Mouse (Mus musculus): ENCODE measurements around the gene Itga9. TPM values are rescaled to one million over a fixed set of nuclear protein-coding genes. Genes with fewer than 3 reads are reported as not detected.

Itga9 gene
- polyA plus RNA-seq, 1 experiment: 9.0 TPM

- Histone ChIP-seq H3K36me3 (ENCODE audit: control insufficient read depth, insufficient read depth, low read length) (no peaks in the 10 kb centered on the region), H3K4me1 (replicated peaks; ENCODE audit: control insufficient read depth, insufficient read depth, low read length) (no peaks in the 10 kb centered on the region), H3K4me3 (ENCODE audit: control insufficient read depth, insufficient read depth, low read length) (no peak overlapping the region), H3K27ac (ENCODE audit: control insufficient read depth, insufficient read depth, low read length) (no peak overlapping the region), H3K27me3 (ENCODE audit: control insufficient read depth, insufficient read depth, low read length) (no peaks in the 10 kb centered on the region)
- WGBS: 96% methylated on average over 12 of the region's 12 CpGs
- no peak for DNase-seq
- TF ChIP-seq POLR2A (IDR thresholded peaks at IDR 0.05; ENCODE audit: control insufficient read depth, extremely low read depth, insufficient read depth, low read length, poor library complexity) (no peak), CTCF (IDR thresholded peaks at IDR 0.05; ENCODE audit: borderline replicate concordance, control insufficient read depth, extremely low read depth, insufficient read depth, low read length, poor library complexity) (no peak)
Observed at GRCm38 (mm10) chr9:118939831-118940230, 333.3 kb downstream of the Itga9 start.

- Histone ChIP-seq H3K27ac (ENCODE audit: control insufficient read depth, insufficient read depth, low read length) (no peak overlapping the region), H3K4me3 (ENCODE audit: control insufficient read depth, insufficient read depth, low read length) (no peak overlapping the region), H3K4me1 (replicated peaks; ENCODE audit: control insufficient read depth, insufficient read depth, low read length) (no peaks in the 10 kb centered on the region), H3K27me3 (ENCODE audit: control insufficient read depth, insufficient read depth, low read length) (no peaks in the 10 kb centered on the region), H3K36me3 (ENCODE audit: control insufficient read depth, insufficient read depth, low read length) (no peaks in the 10 kb centered on the region)
- DNase-seq: no peak
- TF ChIP-seq CTCF (IDR thresholded peaks at IDR 0.05; ENCODE audit: borderline replicate concordance, control insufficient read depth, extremely low read depth, insufficient read depth, low read length, poor library complexity): no peak
- TF ChIP-seq POLR2A (IDR thresholded peaks at IDR 0.05; ENCODE audit: control insufficient read depth, extremely low read depth, insufficient read depth, low read length, poor library complexity): no peak
- WGBS: 93% methylated on average over 12 of the region's 12 CpGs
Observed at GRCm38 (mm10) chr9:118940591-118941207, 334.2 kb downstream of the Itga9 start.

DNA sequence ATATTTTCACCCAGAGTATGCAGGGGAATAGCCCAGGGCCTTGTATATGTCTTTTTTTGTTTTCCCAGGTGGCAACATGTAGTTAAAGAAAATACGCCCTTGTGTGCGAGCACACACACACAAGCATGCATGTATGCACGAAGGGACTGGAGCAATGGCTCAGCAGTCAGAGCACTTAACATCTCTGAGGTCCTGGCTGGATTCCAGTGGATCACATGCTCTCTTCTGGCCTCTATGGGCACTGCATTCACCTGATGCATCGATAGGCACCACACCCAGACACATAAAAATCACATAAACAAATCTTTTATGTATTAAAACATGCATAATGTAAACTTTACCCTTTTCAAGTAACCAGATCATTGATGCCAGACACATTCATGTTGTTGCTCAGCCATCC, 335.5 kb downstream of the Itga9 start:
- Histone ChIP-seq H3K4me3 (ENCODE audit: control insufficient read depth, insufficient read depth, low read length) (no peak overlapping the region), H3K27ac (ENCODE audit: control insufficient read depth, insufficient read depth, low read length) (no peak overlapping the region), H3K36me3 (ENCODE audit: control insufficient read depth, insufficient read depth, low read length) (no peaks in the 10 kb centered on the region), H3K4me1 (replicated peaks; ENCODE audit: control insufficient read depth, insufficient read depth, low read length) (no peaks in the 10 kb centered on the region), H3K27me3 (ENCODE audit: control insufficient read depth, insufficient read depth, low read length) (no peaks in the 10 kb centered on the region)
- TF ChIP-seq CTCF (IDR thresholded peaks at IDR 0.05; ENCODE audit: borderline replicate concordance, control insufficient read depth, extremely low read depth, insufficient read depth, low read length, poor library complexity) (no peak), POLR2A (IDR thresholded peaks at IDR 0.05; ENCODE audit: control insufficient read depth, extremely low read depth, insufficient read depth, low read length, poor library complexity) (no peak)
- DNase-seq: no peak
- 97% methylated on average over 4 of the region's 4 CpGs for WGBS

DNA sequence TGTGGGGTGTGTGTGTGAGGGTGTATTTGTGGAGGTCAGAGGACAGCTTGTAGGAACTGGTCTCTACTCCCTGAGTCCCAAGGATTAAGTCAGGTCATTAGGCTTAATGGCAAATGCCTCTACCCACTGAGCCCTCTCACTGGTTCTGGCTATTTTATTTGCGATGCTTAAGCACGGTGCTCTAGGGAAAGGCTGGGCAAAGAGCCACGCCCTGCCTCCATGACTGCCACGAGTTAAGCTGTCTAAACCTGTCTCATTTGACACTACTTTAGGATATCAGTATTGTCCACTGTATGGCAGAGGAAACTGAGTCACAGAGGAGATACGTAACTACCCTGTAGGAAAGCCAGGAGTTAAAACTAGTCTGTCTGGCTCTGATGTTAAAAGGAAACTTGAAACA, 337.5 kb downstream of the Itga9 start:
- DNase-seq: no peak
- H3K4me1 ChIP-seq (replicated peaks; ENCODE audit: control insufficient read depth, insufficient read depth, low read length): no peaks in the 10 kb centered on the region
- no peak overlapping the region for H3K27ac ChIP-seq (ENCODE audit: control insufficient read depth, insufficient read depth, low read length)
- no peak overlapping the region for H3K4me3 ChIP-seq (ENCODE audit: control insufficient read depth, insufficient read depth, low read length)
- WGBS: 89% methylated on average over 5 of the region's 5 CpGs
- H3K36me3 ChIP-seq (ENCODE audit: control insufficient read depth, insufficient read depth, low read length): no peaks in the 10 kb centered on the region
- TF ChIP-seq POLR2A (IDR thresholded peaks at IDR 0.05; ENCODE audit: control insufficient read depth, extremely low read depth, insufficient read depth, low read length, poor library complexity) (no peak), CTCF (IDR thresholded peaks at IDR 0.05; ENCODE audit: borderline replicate concordance, control insufficient read depth, extremely low read depth, insufficient read depth, low read length, poor library complexity) (no peak)
- no peaks in the 10 kb centered on the region for H3K27me3 ChIP-seq (ENCODE audit: control insufficient read depth, insufficient read depth, low read length)

DNA sequence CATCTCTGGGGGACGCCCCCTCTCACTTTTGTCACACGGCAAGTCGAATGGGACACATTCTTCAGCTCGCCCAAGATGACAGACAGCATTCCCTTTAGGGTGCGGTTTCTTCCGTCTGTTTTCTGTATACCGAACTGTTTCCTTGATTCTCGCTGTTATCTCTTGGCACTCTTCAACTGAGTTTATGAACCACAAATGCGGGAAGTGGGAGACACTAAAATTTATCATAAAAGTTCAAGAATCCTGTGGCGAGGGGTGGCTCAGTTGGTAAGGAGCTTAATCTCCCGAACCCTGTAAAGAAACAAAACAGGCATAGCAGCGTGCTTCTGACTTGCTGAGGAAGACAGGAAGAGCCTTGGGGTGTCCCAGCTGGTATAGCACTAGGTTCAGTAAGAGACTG, 337.9 kb downstream of the Itga9 start:
- Histone ChIP-seq H3K36me3 (ENCODE audit: control insufficient read depth, insufficient read depth, low read length) (no peaks in the 10 kb centered on the region), H3K4me1 (replicated peaks; ENCODE audit: control insufficient read depth, insufficient read depth, low read length) (no peaks in the 10 kb centered on the region), H3K27me3 (ENCODE audit: control insufficient read depth, insufficient read depth, low read length) (no peaks in the 10 kb centered on the region), H3K27ac (ENCODE audit: control insufficient read depth, insufficient read depth, low read length) (no peak overlapping the region), H3K4me3 (ENCODE audit: control insufficient read depth, insufficient read depth, low read length) (no peak overlapping the region)
- TF ChIP-seq POLR2A (IDR thresholded peaks at IDR 0.05; ENCODE audit: control insufficient read depth, extremely low read depth, insufficient read depth, low read length, poor library complexity): no peak
- no peak for TF ChIP-seq CTCF (IDR thresholded peaks at IDR 0.05; ENCODE audit: borderline replicate concordance, control insufficient read depth, extremely low read depth, insufficient read depth, low read length, poor library complexity)
- DNase-seq: no peak
- 92% methylated on average over 12 of the region's 12 CpGs for WGBS

- DNase-seq: no peak
- Histone ChIP-seq H3K27ac (ENCODE audit: control insufficient read depth, insufficient read depth, low read length) (no peak overlapping the region), H3K4me3 (ENCODE audit: control insufficient read depth, insufficient read depth, low read length) (no peak overlapping the region), H3K4me1 (replicated peaks; ENCODE audit: control insufficient read depth, insufficient read depth, low read length) (no peaks in the 10 kb centered on the region), H3K36me3 (ENCODE audit: control insufficient read depth, insufficient read depth, low read length) (no peaks in the 10 kb centered on the region), H3K27me3 (ENCODE audit: control insufficient read depth, insufficient read depth, low read length) (no peaks in the 10 kb centered on the region)
- WGBS: 95% methylated on average over 5 of the region's 5 CpGs
- no peak for TF ChIP-seq CTCF (IDR thresholded peaks at IDR 0.05; ENCODE audit: borderline replicate concordance, control insufficient read depth, extremely low read depth, insufficient read depth, low read length, poor library complexity)
- no peak for TF ChIP-seq POLR2A (IDR thresholded peaks at IDR 0.05; ENCODE audit: control insufficient read depth, extremely low read depth, insufficient read depth, low read length, poor library complexity)
Observed at GRCm38 (mm10) chr9:118948486-118948885, 342.0 kb downstream of the Itga9 start.

GRCm38 (mm10) chr9:118949124-118949523, 342.6 kb downstream of the Itga9 start:
- 97% methylated on average over 8 of the region's 8 CpGs for WGBS
- Histone ChIP-seq H3K36me3 (ENCODE audit: control insufficient read depth, insufficient read depth, low read length) (no peaks in the 10 kb centered on the region), H3K4me1 (replicated peaks; ENCODE audit: control insufficient read depth, insufficient read depth, low read length) (no peaks in the 10 kb centered on the region), H3K27ac (ENCODE audit: control insufficient read depth, insufficient read depth, low read length) (no peak overlapping the region), H3K4me3 (ENCODE audit: control insufficient read depth, insufficient read depth, low read length) (no peak overlapping the region), H3K27me3 (ENCODE audit: control insufficient read depth, insufficient read depth, low read length) (no peaks in the 10 kb centered on the region)
- TF ChIP-seq CTCF (IDR thresholded peaks at IDR 0.05; ENCODE audit: borderline replicate concordance, control insufficient read depth, extremely low read depth, insufficient read depth, low read length, poor library complexity) (no peak), POLR2A (IDR thresholded peaks at IDR 0.05; ENCODE audit: control insufficient read depth, extremely low read depth, insufficient read depth, low read length, poor library complexity) (no peak)
- no peak for DNase-seq

All from thymus, adult 2 months (tissue).